Mouse (Mus musculus) small intestine, adult 2 months (tissue): Measurements from ENCODE around the gene Hrk.

Experiments used
- CTCF ChIP-seq: fragments of 200-500 bp; IDR thresholded peaks from 2 replicates; pipeline ENCODE4 v1.5.1; 2012; ENCODE audit warnings: low read depth, mild to moderate bottlenecking, control low read depth, inconsistent platforms, low read length, moderate library complexity, mixed read lengths; ENCODE audit not compliant: insufficient replicate concordance, insufficient read length; ENCODE audit errors: extremely low read depth
- POLR2A ChIP-seq: fragments of 200-500 bp; IDR thresholded peaks from 2 replicates; pipeline ENCODE4 v1.6.1; 2012; ENCODE audit warnings: low read depth, mild to moderate bottlenecking, control low read depth, inconsistent platforms, low read length, moderate library complexity

DNA sequence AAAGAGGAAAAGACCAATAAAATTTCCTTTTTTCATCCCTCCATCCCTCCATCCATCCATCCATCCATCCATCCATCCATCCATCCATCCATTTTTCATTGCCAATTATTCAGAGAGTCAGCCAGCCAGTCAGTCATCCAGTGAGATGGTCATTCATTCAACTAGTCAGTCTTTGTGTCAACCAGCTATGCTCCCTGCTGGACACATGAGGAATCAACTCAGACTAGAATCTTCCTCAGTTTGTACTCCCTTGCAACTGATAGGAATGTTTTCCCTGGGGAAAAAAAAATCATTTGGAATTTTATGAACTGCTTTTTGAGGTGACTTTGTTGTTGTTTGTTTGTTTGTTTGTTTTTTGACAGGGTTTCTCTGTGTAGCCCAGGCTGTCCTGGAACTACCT, 1.0 kb downstream of the Hrk start:
- no peak for TF ChIP-seq CTCF
- TF ChIP-seq POLR2A, result no peak
